Mouse (Mus musculus) testis, adult 2 months (tissue): ENCODE data around the gene Lyrm4. TPM values are rescaled to one million over a fixed set of nuclear protein-coding genes. Genes with fewer than 3 reads are reported as not detected.

Source experiments
- H3K27ac ChIP-seq: fragments of 200-500 bp; 2 replicates; pipeline ENCODE4 v1.5.1; 2012; ENCODE audit warnings: low read depth, low read length; ENCODE audit not compliant: control insufficient read depth, insufficient read depth
- H3K27me3 ChIP-seq: fragments of 200-500 bp; 2 replicates; pipeline ENCODE4 v1.6.1; 2012; ENCODE audit warnings: mild to moderate bottlenecking, low read length, moderate library complexity; ENCODE audit not compliant: control insufficient read depth, insufficient read depth
- H3K36me3 ChIP-seq: fragments of 200-500 bp; 2 replicates; pipeline ENCODE4 v1.6.1; 2012; ENCODE audit warnings: mild to moderate bottlenecking, low read length; ENCODE audit not compliant: control insufficient read depth, insufficient read depth
- H3K4me1 ChIP-seq: fragments of 200-500 bp; 2 replicates; pipeline ENCODE4 v1.6.1; 2012; ENCODE audit warnings: low read length; ENCODE audit not compliant: control insufficient read depth, insufficient read depth
- H3K4me3 ChIP-seq: fragments of 200-500 bp; 2 replicates; pipeline ENCODE4 v1.5.1; 2012; ENCODE audit warnings: low read depth, mild to moderate bottlenecking, low read length, moderate library complexity, mixed read lengths; ENCODE audit not compliant: control insufficient read depth
- CTCF ChIP-seq: fragments of 200-500 bp; IDR thresholded peaks from 2 replicates; pipeline ENCODE4 v1.5.1; 2012; ENCODE audit warnings: low read depth, mild to moderate bottlenecking, inconsistent platforms, low read length, moderate library complexity; ENCODE audit not compliant: control insufficient read depth, insufficient read depth, insufficient replicate concordance
- POLR2A ChIP-seq: fragments of 200-500 bp; IDR thresholded peaks from 2 replicates; pipeline ENCODE4 v1.6.1; 2012; ENCODE audit warnings: low read depth, mild to moderate bottlenecking, inconsistent platforms, low read length, moderate library complexity; ENCODE audit not compliant: control insufficient read depth
- polyA plus RNA-seq: library from polyadenylated mRNA; depleted of rRNA; stranded (reverse); fragments of >200 nt; gene quantifications from 2 replicates; pipeline ENCODE4 v1.2.3, GENCODE M21; 2012

The Lyrm4 gene
- polyA plus RNA-seq, 1 experiment = 3.0 TPM

DNA sequence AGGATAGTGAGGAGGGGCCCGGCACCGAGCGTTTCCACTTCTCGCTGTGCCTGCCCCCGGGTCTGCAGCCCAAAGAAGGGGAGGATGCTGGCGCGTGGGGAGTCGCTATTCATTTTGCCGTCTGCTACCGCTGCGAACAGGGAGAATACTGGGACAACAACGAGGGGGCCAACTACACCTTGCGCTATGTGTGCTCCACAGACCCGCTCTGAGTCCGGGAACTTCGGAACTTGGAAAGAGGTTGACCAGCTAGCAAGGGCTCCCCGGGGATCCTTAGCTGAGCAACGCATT is 147.9 kb downstream of the Lyrm4 start:
- TF ChIP-seq CTCF (no peak), POLR2A (no peak)
- H3K27me3 ChIP-seq = no peaks in the 10 kb centered on the region
- no peak overlapping the region for H3K27ac ChIP-seq
- peak overlapping the region; percentile 9 for H3K4me3 ChIP-seq
- H3K4me1 ChIP-seq = peaks cover 7% of the 10 kb centered on the region; the same call in 1 of the 2 replicates
- H3K36me3 ChIP-seq = no peaks in the 10 kb centered on the region

DNA sequence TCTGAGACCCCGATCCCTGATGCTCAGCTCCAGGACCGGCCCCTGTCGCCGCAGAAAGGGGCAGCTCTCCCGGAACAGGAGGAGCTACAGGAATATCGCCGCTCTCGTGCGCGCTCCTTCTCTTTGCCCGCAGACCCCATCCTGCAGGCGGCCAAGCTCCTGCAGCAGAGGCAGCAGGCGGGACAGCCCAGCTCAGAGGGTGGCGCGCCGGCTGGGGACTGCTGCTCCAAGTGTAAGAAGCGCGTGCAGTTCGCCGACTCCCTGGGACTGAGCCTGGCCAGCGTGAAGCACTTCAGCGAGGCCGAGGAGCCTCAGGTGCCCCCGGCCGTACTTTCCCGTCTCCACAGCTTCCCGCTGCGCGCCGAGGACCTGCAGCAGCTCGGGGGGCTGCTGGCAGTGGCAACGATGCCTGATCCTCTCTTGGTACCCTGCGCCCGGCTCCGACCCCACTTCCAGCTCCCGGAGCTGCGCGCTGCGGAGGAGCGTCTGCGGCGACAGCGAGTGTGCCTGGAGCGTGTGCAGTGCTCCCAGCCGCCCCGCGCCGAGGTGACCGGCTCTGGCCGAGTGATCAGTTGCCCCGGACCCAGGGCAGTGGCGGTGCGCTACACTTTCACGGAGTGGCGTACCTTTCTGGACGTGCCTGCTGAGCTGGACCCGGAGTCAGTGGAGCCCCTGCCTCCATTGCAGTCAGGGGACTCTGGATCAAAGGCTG is 148.5 kb downstream of the Lyrm4 start:
- H3K27ac ChIP-seq = no peak overlapping the region
- no peaks in the 10 kb centered on the region for H3K27me3 ChIP-seq
- H3K4me3 ChIP-seq = peak overlapping the region; percentile 30
- TF ChIP-seq POLR2A (no peak), CTCF (no peak)
- no peaks in the 10 kb centered on the region for H3K36me3 ChIP-seq
- peaks cover 7% of the 10 kb centered on the region; the same call in 1 of the 2 replicates for H3K4me1 ChIP-seq

DNA sequence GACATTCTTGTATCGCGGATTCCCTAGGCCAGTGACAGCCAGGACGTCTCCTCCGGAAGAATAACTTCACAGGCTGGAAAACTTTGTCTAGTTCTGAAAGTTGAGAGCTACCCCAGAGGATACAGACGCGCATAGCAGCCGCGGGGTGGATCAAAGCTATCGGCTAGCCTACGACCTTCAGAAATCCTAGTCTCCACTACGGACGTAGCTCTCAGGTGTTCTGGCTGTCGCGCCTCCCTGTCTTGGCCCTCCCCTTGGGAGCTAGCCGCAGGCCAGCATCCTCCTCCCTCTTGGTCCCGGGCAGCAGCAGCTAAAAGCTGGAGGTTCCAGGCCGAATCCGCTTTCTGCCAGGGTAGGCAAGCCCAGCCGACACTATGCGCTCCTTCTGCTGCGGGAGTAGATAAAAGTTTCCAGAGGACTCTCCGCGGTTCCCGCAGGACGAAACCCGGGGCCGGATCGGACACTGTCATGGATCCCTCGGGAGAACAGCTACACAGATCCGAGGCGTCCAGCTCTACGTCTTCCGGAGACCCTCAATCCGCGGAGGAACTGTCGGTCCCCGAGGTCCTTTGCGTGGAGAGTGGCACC is 149.1 kb downstream of the Lyrm4 start:
- Histone ChIP-seq H3K4me1 (peaks cover 7% of the 10 kb centered on the region; the same call in 1 of the 2 replicates), H3K27ac (no peak overlapping the region), H3K36me3 (no peaks in the 10 kb centered on the region), H3K4me3 (peak overlapping the region; percentile 30), H3K27me3 (no peaks in the 10 kb centered on the region)
- TF ChIP-seq CTCF (no peak), POLR2A (no peak)

- peak overlapping the region; percentile 7; the same call in 1 of the 2 replicates for H3K4me3 ChIP-seq
- peaks cover 7% of the 10 kb centered on the region; the same call in 1 of the 2 replicates for H3K4me1 ChIP-seq
- no peak for TF ChIP-seq CTCF
- no peak for TF ChIP-seq POLR2A
- no peaks in the 10 kb centered on the region for H3K36me3 ChIP-seq
- H3K27me3 ChIP-seq = no peaks in the 10 kb centered on the region
- no peak overlapping the region for H3K27ac ChIP-seq
These were observed 149.6 kb downstream of the Lyrm4 start for GRCm38 (mm10) chr13:35967690-35968089.

DNA sequence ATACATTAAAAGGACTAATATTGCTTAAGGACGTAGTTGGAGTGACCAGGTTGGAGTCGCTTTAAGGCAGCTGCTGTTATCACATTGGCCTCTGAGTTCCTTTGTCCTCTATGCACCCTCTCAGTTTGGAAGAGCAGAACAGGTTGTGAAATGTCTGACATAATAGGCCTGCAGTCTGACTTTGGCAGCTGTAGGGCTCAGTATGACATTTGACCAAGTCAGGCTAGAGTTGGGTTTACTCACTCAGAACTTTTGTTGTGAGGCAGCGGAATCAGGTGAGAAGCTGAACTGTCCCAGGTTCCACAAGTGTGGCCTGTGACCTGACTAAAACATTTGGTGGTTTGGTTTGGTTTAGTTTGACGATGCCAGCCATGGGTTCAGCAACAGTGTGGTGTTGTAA is 153.7 kb downstream of the Lyrm4 start:
- TF ChIP-seq CTCF = no peak
- no peak for TF ChIP-seq POLR2A

GRCm38 (mm10) chr13:35959391-35960067 is 157.8 kb downstream of the Lyrm4 start:
- Histone ChIP-seq H3K27ac (no peak overlapping the region), H3K4me3 (no peak overlapping the region), H3K36me3 (no peaks in the 10 kb centered on the region), H3K4me1 (no peaks in the 10 kb centered on the region), H3K27me3 (no peaks in the 10 kb centered on the region)
- no peak for TF ChIP-seq CTCF
- no peak for TF ChIP-seq POLR2A

More for the DNA sequence above, 153.7 kb downstream of the Lyrm4 start:
- peaks cover 3% of the 10 kb centered on the region; the same call in 1 of the 2 replicates for H3K4me1 ChIP-seq
- H3K36me3 ChIP-seq = no peaks in the 10 kb centered on the region
- no peak overlapping the region for H3K27ac ChIP-seq
- H3K4me3 ChIP-seq = no peak overlapping the region
- no peaks in the 10 kb centered on the region for H3K27me3 ChIP-seq

DNA sequence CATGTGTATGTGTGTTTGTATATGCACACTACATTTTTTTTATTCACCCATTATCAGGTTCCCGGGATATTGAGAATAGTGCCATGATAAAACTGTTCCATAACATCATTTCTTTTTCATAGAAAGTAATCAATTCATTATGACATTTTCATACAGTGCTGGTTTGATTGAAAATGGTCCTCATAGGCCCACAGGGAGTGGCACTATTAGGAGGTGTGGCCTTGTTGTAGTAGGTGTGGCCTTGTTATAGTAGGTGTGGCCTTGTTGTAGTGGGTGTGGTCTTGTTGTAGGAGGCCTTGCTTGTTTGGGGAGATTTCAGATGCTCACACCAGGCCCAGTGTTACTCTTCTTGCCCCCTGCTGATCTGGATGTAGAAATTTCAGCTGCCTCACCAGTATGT is 158.8 kb downstream of the Lyrm4 start, which contains the start of gene Ppp1r3g:
Gene Ppp1r3g (plus strand): TSS at position 301 of the 400 bp plus-strand sequence.
- no peaks in the 10 kb centered on the region for H3K36me3 ChIP-seq
- no peaks in the 10 kb centered on the region for H3K4me1 ChIP-seq
- H3K27ac ChIP-seq = no peak within 1 kb of the TSS
- no peak within 1 kb of the TSS for H3K4me3 ChIP-seq
- TF ChIP-seq CTCF (no peak), POLR2A (no peak)
- no peaks in the 10 kb centered on the region for H3K27me3 ChIP-seq
